Mouse (Mus musculus) midbrain, postnatal 0 days (tissue): ENCODE measurements at regions not wholly inside any gene's neighbourhood (a gene's known extent, or its start where the extent isn't known, plus 50 kb on each side); places are given as distances from the start of the nearest gene placed in this dataset.

Source experiments
- ATAC-seq: fragments of 200-750 bp; cut with Nextera tagmentation; 2 replicates; pipeline ENCODE4 v1.8.0; 2017; ENCODE audit warnings: moderate number of reproducible peaks, mild to moderate bottlenecking, moderate TSS enrichment, moderate library complexity; ENCODE audit not compliant: low FRiP score
- DNase-seq: peaks from one replicate; pipeline ENCODE4 v3.0.0-alpha.2; 2015; ENCODE audit warnings: low spot score
- H3K27ac ChIP-seq: fragments of 300-500 bp; sonication (generic); 2 replicates; pipeline ENCODE4 v1.5.1; 2014; ENCODE audit warnings: low read depth, mild to moderate bottlenecking, low read length, mixed read lengths
- H3K27me3 ChIP-seq: fragments of 300-500 bp; sonication (generic); 2 replicates; pipeline ENCODE4 v1.6.1; 2014; ENCODE audit warnings: low read length, control low read depth, mixed read lengths; ENCODE audit not compliant: insufficient read depth
- H3K36me3 ChIP-seq: fragments of 300-500 bp; sonication (generic); 2 replicates; pipeline ENCODE4 v1.6.1; 2014; ENCODE audit warnings: low read length, control low read depth, mixed read lengths; ENCODE audit not compliant: insufficient read depth
- H3K4me1 ChIP-seq: fragments of 300-500 bp; sonication (generic); 2 replicates; pipeline ENCODE4 v1.6.1; 2014; ENCODE audit warnings: mild to moderate bottlenecking, control low read depth, antibody characterized with exemption, low read length, mixed read lengths; ENCODE audit not compliant: insufficient read depth
- H3K4me2 ChIP-seq: fragments of 300-500 bp; sonication (generic); 2 replicates; pipeline ENCODE4 v1.6.1; 2014; ENCODE audit warnings: low read depth, mild to moderate bottlenecking, low read length, mixed read lengths; ENCODE audit not compliant: poor library complexity, severe bottlenecking
- H3K4me3 ChIP-seq: fragments of 300-500 bp; sonication (generic); 2 replicates; pipeline ENCODE4 v1.5.1; 2014; ENCODE audit warnings: low read depth, mild to moderate bottlenecking, low read length, moderate library complexity
- H3K9ac ChIP-seq: fragments of 300-500 bp; sonication (generic); replicated peaks from 2 replicates; pipeline ENCODE4 v1.6.1; 2014; ENCODE audit warnings: mild to moderate bottlenecking, low read length, moderate library complexity, mixed read lengths; ENCODE audit not compliant: poor library complexity, severe bottlenecking
- H3K9me3 ChIP-seq: fragments of 300-500 bp; sonication (generic); 2 replicates; pipeline ENCODE4 v1.6.1; 2016; ENCODE audit warnings: low read length, control low read depth
- CTCF ChIP-seq: IDR thresholded peaks from 2 replicates; pipeline ENCODE4 v1.5.1; 2016; ENCODE audit warnings: antibody characterized with exemption, mild to moderate bottlenecking
- WGBS: fragments of 180-500 bp; shearing (Covaris S2); extraction: QIAGEN DNeasy Blood & Tissue Kit; methylation state at CpG from one replicate; pipeline ENCODE4 v1.1.7; 2014; 5-methylcytosine and 5-hydroxymethylcytosine counted together

- no peak overlapping the region for H3K4me2 ChIP-seq
- H3K4me3 ChIP-seq = no peak overlapping the region
- no peaks in the 10 kb centered on the region for H3K4me1 ChIP-seq
- H3K27ac ChIP-seq = no peak overlapping the region
- ATAC-seq = no peak
- H3K27me3 ChIP-seq = no peaks in the 10 kb centered on the region
- no peaks in the 10 kb centered on the region for H3K36me3 ChIP-seq
- no peak for DNase-seq
- 84% methylated on average over 11 of the region's 11 CpGs for whole genome bisulfite sequencing
- TF ChIP-seq CTCF = no peak
- no peaks in the 10 kb centered on the region for H3K9me3 ChIP-seq
- no peak overlapping the region for H3K9ac ChIP-seq
These were observed 83.8 kb downstream of the Pdcl3 start for GRCm38 (mm10) chr1:39069086-39069655.

- H3K9me3 ChIP-seq = no peaks in the 10 kb centered on the region
These were observed 84.3 kb downstream of the Pdcl3 start for GRCm38 (mm10) chr1:39069676-39070075.

GRCm38 (mm10) chr1:39075966-39076365, 90.6 kb downstream of the Pdcl3 start:
- 87% methylated on average over 5 of the region's 5 CpGs for WGBS
- Histone ChIP-seq H3K27ac (no peak overlapping the region), H3K36me3 (no peaks in the 10 kb centered on the region), H3K4me2 (no peak overlapping the region), H3K4me3 (no peak overlapping the region), H3K4me1 (no peaks in the 10 kb centered on the region), H3K9ac (no peak overlapping the region), H3K27me3 (no peaks in the 10 kb centered on the region), H3K9me3 (no peaks in the 10 kb centered on the region)
- no peak for ATAC-seq
- DNase-seq = no peak
- TF ChIP-seq CTCF = no peak

More at GRCm38 (mm10) chr1:39069676-39070075, 84.3 kb downstream of the Pdcl3 start:
- TF ChIP-seq CTCF = no peak
- Histone ChIP-seq H3K4me3 (no peak overlapping the region), H3K9ac (no peak overlapping the region), H3K4me1 (no peaks in the 10 kb centered on the region), H3K4me2 (no peak overlapping the region), H3K27ac (no peak overlapping the region), H3K36me3 (no peaks in the 10 kb centered on the region), H3K27me3 (no peaks in the 10 kb centered on the region)
- no peak for ATAC-seq
- DNase-seq = no peak
- WGBS = 77% methylated on average over 7 of the region's 7 CpGs

GRCm38 (mm10) chr1:39078584-39079315, 93.3 kb downstream of the Pdcl3 start:
- H3K9ac ChIP-seq = no peak overlapping the region
- no peak overlapping the region for H3K4me3 ChIP-seq
- ATAC-seq (no peak), DNase-seq (no peak)
- H3K27me3 ChIP-seq = no peaks in the 10 kb centered on the region
- no peaks in the 10 kb centered on the region for H3K36me3 ChIP-seq
- no peaks in the 10 kb centered on the region for H3K9me3 ChIP-seq
- no peak overlapping the region for H3K4me2 ChIP-seq
- no peak overlapping the region for H3K27ac ChIP-seq
- 77% methylated on average over 4 of the region's 4 CpGs for WGBS
- TF ChIP-seq CTCF = no peak
- no peaks in the 10 kb centered on the region for H3K4me1 ChIP-seq

DNA sequence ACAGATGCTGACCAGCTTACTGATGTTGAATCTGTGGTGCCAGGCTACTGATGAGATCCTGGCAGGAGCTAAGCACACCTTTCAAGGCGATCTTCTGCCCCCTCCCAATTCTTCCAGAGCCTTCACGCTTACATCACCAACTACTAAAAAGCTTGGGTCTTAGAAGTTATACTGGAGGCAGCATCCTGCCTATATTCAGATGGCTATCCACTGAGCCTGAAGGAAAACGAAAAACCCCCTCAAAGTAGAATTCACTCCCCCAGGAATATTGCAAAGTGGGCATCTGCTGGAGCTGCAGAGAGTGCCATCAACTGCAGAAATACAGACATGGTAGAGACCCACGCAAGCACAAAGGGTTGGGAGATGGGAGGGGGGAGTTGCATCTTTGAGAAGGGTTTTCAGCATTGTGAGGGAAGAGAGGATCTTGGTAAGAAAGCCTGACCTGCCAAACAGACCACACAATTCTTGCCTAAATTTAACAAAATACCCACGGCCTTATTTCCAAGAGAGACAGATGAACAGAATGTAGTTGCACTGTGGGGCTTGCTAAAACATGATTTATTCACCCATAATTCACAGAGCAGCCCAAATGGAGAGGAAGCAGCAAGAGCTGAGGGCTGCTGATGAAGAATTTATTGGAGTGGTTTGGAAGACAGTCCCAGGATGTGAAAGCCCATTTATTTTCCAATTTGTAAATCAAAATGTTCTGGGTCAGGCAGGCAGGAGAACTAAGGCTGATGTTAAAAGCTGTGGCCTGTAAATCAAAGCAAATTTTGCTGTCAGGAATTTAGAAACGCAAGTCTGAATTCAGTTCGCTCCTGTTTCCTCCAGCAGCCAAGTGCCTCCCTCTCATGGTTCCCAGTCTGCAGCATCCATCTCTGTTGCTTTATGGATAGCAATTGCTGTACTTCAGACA, 98.8 kb downstream of the Pdcl3 start:
- Histone ChIP-seq H3K4me1 (no peaks in the 10 kb centered on the region), H3K27me3 (no peaks in the 10 kb centered on the region), H3K9ac (no peak overlapping the region), H3K27ac (no peak overlapping the region), H3K4me2 (no peak overlapping the region), H3K9me3 (no peaks in the 10 kb centered on the region), H3K36me3 (no peaks in the 10 kb centered on the region), H3K4me3 (no peak overlapping the region)
- DNase-seq = no peak
- 90% methylated on average over 7 of the region's 7 CpGs for WGBS
- TF ChIP-seq CTCF = no peak
- ATAC-seq = no peak
